Mouse (Mus musculus) granulocyte monocyte progenitor cell, adult 5-6 weeks (primary cell): ENCODE results near the gene Rai2. TPM values are rescaled to one million over a fixed set of nuclear protein-coding genes. Genes with fewer than 3 reads are reported as not detected.
A peak's percentile ranks its signal among the peaks of the same experiment; 100 is the strongest.

ENCODE experiments used
- ATAC-seq: replicated peaks from 2 replicates; pipeline ENCODE4 v1.8.0; 2016; ENCODE audit warnings: mild to moderate bottlenecking, moderate TSS enrichment, inconsistent platforms; ENCODE audit not compliant: poor library complexity, severe bottlenecking
- total RNA-seq, 2 experiments: library from RNA; stranded (forward) in 1 of 2; stranded (reverse) in 1 of 2; fragments of 200-712, 200-1000 nt in 1 of 2; fragments of >200 nt in 1 of 2; fragmentation: Nextera tagmentation in 1 of 2; gene quantifications; 2 replicates each; pipeline ENCODE4 v1.2.3; 2014 to 2017

Rai2 gene
- not detected in 2 replicates for total RNA-seq (2014; fragmentation: Nextera tagmentation)
- not detected in 2 replicates for total RNA-seq (2017)

DNA sequence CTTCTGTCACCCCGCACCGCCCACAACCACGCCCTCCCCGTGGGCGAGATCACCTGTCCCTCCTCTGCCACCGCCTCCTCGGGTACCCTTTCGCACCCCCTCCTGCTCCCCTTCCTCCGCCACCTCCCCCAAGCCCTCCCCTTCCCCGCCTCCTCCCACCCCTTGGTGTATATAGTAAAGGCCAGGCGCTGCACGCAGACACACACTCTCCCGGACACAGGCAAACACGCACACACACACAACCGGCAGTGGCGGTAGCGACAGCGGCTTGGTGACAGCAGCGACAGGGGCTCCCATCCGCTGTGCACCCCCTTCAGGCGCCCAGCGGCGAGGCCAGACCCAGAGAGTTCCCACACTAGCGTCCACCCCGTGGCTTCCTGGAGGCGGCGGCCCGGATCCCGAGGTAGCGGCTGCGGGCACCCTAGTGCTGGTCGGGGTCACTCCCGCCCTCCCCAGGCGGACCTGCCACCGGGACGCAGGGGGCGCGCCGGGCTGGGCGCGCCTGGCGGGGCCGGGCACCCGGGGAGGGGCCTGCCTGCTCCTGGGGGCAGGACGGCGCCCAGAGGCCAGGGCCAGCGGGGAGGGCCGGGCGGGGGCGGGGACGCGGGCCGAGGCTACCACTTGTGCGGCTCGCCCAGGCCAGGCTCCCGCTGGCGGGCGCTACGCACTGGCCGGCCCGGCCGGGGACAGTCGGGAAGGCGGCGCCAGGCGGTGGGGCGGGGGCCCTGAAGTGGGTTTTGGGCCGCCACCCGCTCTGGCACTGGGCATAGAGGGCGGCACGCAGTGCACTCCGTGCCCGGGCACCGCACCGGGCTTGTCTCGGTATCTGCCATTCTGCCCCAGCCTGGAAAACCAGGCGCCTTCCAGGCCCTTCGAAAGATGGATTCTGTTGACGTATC lies at the start of gene Rai2:
TSS of gene Rai2 (plus strand) at position 205 of the 899 bp plus-strand sequence.
- peak; percentile 67 for ATAC-seq

GRCm38 (mm10) chrX:161689336-161689735 lies 27.5 kb upstream of the Rai2 start:
- ATAC-seq, result no peak

DNA sequence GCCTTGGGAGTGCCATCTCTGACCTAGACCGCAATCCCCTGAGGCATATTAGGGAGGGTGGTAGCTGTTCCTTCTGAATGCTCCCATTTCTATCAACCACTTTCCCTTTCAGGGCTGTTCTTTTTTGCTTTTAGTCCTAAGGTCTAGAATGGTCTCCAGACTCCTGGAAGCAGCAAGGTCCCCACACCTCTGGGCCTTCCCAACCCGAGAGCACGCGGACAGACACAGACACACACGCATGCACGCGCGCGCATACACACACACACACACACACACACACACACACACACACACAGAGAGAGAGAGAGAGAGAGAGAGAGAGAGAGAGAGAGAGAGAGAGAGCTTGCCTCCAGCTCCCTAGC lies 385 bp upstream of the Rai2 start:
- ATAC-seq, result no peak

DNA sequence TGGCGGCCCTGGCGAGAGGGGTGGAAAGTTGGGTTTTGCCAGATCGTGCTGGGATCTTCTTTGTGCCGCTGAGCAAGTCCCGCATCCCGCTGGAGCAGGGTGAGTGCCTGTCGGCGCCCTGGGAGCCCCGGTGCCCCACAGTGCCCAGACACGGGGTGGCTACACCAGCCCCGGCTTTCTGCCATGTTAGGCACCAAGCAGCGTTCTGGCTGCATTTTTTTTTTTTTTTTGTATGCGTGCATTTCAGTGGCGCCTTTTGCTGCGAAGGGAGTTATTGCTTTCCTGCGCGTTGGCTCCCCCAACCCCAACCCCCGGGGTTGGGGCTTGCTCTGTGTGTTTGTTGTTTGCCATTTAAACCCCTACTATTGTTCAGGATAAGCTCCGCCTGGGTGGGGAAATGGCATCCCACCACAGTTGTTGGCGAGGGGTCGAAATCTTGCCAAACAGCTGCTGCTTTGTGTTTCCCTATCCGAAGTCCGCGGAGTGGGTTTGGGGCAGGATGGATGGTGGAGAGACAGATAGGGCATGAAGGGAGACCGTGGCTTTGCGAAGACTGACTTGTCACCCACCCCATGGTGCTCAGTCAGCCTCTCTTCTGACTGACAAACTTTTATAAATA lies 1.0 kb downstream of the Rai2 start:
- ATAC-seq, result no peak

GRCm38 (mm10) chrX:161718548-161718947 lies 1.7 kb downstream of the Rai2 start:
- no peak for ATAC-seq

DNA sequence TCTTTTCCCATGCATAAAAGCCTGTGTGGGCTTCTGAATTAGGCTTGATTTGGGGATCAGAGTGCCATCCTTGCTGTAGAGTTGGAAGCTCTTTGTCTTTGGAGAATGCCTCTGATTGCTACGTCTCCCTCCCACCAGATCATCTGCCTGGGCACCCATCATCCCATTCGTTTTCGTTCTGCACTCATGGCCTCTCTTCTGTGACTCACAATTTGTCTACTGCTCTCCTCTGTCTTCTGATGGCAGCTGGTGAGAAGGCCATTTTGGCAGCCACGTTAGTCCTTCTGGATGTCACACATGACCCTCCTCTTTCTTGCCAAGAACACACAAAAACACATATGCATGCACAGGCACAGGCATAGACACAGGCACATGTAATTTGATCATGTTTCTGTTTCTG lies 4.2 kb downstream of the Rai2 start:
- ATAC-seq, result no peak

DNA sequence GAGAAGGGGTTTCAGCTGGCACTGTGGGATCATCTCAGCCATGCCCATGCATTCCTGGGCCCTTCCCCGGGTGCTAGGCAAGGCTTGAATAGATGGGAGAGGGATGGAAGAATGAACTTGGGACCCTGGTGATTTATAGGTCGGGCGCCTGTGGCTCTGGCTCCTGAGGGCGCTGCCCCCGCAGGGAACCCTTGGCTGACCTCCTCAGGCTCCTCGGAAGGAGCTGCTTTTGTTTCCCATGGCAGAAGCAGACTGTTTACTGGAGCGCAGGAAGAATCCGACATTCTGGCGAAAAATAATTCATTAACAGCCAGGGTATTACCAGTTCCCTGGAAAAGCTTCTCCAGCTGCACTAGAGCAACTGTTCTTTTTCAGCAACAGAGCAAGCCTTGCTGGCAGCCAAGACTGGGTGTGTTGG lies 6.5 kb downstream of the Rai2 start:
- no peak for ATAC-seq

DNA sequence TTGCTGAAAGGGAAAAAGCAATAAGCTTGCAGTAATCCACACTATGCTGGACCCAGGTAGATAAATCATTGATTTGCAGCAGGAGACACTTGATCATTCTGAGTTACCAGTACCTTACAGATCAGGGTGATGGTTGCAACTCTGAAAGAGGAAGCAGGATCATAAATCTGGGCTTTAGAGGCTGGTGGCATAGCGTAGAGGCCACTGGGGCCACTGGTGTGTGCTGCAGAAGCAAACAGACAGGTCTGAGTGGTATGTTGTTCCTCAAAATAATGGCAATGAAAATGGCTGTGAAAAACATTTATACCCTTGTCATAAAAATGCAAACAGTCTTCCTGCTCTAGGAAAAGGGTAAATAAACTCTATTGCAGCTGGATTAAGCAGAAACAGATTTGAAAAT lies 9.4 kb downstream of the Rai2 start:
- ATAC-seq, result no peak; the same call in 1 of the 2 replicates

GRCm38 (mm10) chrX:161728507-161728906 lies 11.6 kb downstream of the Rai2 start:
- no peak for ATAC-seq

DNA sequence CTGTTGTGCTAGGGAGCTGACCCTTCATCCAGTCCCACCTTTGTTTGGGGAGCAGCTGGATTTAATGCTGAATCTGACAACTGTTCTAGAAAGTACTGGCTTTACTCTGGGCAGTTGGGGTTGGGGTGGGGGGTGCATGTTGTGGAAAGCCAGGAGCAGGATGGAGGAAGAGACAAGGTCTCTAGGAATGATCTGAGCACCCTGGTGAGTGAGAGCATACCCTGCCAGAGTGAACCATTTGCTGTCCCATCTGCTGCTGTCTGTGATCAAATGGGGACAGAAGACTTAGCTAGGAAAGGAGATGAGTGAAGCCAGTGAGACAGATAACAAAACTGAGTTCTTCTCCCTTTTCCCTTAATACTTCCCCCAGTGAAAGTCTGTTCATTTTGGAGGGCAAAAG lies 13.2 kb downstream of the Rai2 start:
- no peak for ATAC-seq

DNA sequence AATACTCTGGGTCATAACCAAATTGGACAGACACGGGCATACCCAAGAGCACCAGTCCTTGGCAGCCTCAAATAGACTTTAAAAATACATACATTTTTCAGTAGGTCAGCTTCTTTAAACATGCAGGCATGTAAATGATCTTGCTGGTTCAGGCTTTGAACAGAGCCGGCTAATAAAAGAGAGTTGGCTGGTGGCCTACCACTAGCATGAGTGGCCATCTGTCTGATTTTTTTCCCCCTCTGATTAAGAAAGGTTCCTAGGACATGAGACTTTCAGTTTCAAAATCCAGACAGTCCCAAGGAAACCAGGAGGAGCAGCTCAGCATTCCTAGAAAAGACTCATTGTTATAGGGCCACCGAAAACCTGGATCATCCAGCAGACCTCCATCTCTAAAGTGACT lies 15.0 kb downstream of the Rai2 start:
- no peak for ATAC-seq

DNA sequence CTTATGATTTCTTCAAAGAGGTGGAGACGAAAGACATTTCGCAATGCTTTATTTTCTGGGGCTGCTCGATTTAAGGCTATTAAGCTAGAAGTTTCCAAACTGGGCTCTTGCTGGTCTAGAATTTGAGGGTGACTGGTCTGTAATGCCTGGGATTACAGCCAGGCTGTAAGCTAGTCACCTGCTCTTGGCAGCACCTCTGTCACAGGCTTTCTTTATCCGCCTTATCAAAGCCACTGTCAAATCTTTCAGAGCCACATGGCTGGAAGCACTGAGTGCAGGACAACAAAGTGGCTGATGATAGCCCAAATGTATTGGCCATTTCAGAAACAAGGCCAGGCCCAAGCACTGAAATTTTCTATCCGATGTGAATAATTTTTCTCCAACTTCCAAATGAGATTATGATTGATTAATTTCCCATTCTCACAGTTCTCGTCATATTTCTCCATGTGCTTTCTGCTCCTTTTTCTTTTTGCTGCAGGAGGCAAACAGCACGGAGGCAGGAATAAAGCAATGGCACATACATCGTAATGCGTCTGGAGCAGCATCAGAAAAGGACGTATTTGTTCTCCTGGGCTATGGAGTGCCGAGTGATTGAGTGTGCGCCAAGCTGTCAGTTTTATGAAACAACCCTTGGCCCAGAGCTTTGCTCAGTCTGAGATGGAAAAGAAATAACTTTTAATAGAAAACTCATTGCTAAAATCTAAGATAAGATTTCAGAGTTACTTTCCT lies 16.9 kb downstream of the Rai2 start:
- ATAC-seq, result no peak

DNA sequence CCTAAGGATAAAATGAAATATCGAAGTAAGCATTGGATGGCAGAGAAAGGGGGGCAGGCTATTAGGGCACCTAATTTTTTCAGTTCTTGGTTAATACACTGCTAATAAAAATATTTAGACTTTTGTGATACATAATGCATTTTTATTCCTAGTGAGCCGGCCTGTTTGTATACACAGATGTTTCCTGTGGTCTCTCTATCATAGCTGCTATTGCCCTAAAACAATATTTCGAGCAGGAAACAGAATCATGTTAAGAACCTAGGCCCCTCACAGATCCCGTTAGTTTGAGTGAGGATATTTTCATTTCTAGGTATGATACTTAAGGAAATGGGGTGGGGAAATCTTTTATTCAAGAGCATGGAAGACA lies 17.4 kb downstream of the Rai2 start:
- ATAC-seq, result no peak

DNA sequence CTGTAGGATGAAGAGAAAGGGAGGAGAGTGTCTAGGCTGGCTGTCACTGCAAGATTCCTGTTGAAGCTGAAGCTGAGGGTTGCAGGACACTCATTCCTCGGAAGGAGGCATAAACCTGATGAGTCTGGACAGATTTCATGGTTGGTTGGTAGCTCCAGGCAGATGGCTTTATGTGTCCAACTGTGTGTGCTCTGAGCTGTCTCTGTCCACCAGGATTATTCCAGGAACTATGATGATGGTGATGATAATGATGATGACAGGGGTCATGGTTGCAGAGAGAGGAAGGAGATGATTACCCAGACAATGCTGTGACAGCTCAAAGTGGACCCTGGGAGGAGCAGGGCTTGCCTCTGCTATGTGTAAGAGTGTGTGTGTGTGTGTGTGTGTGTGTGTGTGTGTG lies 22.5 kb downstream of the Rai2 start:
- no peak for ATAC-seq

DNA sequence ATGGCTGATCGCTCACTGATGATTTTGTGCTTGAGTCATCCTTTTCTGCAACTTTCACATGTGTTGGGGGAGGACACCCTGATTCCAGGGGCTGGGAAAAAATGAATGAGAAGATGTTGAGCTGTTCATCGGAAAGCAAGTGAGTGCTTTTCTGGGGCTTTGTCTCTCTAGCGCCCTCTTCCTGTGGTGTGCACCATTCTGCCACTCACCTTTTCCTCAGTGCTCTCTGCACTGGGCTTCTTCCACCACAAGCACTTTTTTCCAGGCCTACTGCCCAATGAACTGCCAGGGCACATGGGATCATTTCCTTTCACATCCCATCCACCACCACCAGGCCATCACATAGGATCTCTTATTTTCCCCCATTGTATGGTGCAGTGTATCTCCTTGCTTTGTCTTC lies 26.2 kb downstream of the Rai2 start:
- 0 out of 2 replicates have a peak, but pooled peaks have one; percentile 33 for ATAC-seq

- no peak for ATAC-seq
These were observed 28.4 kb downstream of the Rai2 start for GRCm38 (mm10) chrX:161745296-161745695.

DNA sequence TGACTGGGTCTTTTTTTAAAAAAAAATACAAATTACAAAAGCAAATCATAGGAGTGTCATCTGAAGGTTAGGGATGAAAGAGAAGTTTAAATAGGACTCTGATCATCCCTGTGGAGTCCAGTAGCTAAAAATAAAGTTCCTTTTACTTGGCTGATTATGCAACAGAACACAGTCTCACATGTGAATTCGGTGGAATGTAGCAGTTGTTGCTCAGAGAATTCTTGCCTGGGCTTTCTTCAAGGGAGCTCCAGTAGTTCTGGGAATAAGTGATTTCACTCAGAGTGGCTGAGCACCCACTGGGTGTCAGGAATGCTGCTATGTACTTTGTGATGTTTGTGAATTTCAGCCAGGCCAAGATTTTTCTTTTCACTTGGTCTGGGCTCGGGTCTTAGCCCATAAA lies 30.5 kb downstream of the Rai2 start:
- ATAC-seq, result no peak

DNA sequence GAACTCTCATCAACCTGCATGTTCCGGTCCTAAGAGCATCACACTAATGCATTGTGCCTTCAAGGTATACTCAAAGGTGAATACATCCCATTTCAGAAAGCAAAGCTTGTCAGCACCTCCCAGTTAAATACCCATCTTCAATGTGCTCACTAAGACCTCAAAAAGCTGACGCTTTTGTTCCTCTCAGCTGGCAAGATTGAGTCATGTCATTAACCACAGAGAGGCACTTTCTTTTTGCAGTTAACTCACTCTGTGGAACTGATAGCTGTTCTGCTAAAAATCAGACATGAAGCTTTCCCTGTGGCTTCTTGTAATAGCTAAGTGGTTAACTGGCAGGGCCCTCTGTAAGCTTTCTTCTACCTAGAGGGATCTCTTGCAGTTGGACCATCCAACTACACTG lies 36.6 kb downstream of the Rai2 start:
- no peak for ATAC-seq

- no peak for ATAC-seq
These were observed 59.6 kb downstream of the Rai2 start for GRCm38 (mm10) chrX:161776321-161776962.

- ATAC-seq, result no peak
These were observed 63.6 kb downstream of the Rai2 start for GRCm38 (mm10) chrX:161780321-161781034.
